Mouse (Mus musculus): ENCODE measurements around the gene Akap12. TPM values are rescaled to one million over a fixed set of nuclear protein-coding genes. Genes with fewer than 3 reads are reported as not detected.

The Akap12 gene
- polyA plus RNA-seq, 1 experiment, result 149 TPM

DNA sequence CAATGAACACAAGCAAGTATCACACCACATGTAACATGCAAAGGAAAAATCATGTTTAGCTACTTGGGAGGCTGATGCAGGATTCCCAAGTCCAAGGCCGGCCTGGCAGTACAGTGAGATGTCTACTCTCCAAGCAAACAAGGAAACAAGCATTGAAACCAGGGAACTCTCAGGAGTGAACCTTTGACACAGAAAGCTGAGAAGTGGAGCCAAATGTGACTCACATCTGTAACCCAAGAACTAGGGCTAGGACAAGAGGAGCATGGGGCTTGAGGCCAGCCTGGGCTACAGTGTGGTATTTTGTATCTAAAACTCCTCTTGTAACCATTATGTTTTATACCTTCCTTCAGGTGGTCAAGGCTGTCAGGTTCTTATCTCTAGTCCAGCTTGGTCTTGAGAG is 141.0 kb downstream of the Akap12 start:
- H3K27ac ChIP-seq (ENCODE audit: insufficient read depth, low read length), result no peak overlapping the region
- H3K4me1 ChIP-seq (ENCODE audit: control insufficient read depth, insufficient read depth, low read length), result 0 out of 2 replicates have a peak, but pooled peaks cover 2% of the 10 kb centered on the region
- TF ChIP-seq POLR2A (IDR thresholded peaks at IDR 0.05; ENCODE audit: low read depth, low read length) (no peak), CTCF (IDR thresholded peaks at IDR 0.05; ENCODE audit: borderline replicate concordance, insufficient read depth, low read length) (no peak)

More for the DNA sequence above, 141.0 kb downstream of the Akap12 start:
- H3K4me3 ChIP-seq (ENCODE audit: insufficient read depth, low read length), result no peak overlapping the region

Other genes starting within 250 kb of the Akap12 start
- gene Zbtb2, start 121.7 kb downstream of the Akap12 start, polyA plus RNA-seq (2011; ENCODE audit: insufficient read length, low read depth, missing spikeins), result 7.1 and 10.6 TPM in 2 replicates
- gene Rmnd1, start 166.0 kb downstream of the Akap12 start, polyA plus RNA-seq (2011; ENCODE audit: insufficient read length, low read depth, missing spikeins), result 44.9 and 47.1 TPM in 2 replicates
- gene Armt1, start 166.1 kb downstream of the Akap12 start, polyA plus RNA-seq (2011; ENCODE audit: insufficient read length, low read depth, missing spikeins), result 18.9 and 21.1 TPM in 2 replicates
- not detected in 2 replicates for gene Ccdc170, start 216.1 kb downstream of the Akap12 start, polyA plus RNA-seq (2011; ENCODE audit: insufficient read length, low read depth, missing spikeins)

Measured in embryonic fibroblast, embryonic 13.5 days (primary cell).